Mouse (Mus musculus): ENCODE data around the gene Dnah7a.
"Not testable (repeated sequence)": the region's sequence is repeated elsewhere in the genome, so short reads cannot be mapped to it uniquely, and the experiment has no call there.

Dnah7a gene

GRCm38 (mm10) chr1:53706431-53707361 lies at the start of gene Dnah7a:
Dnah7a (minus strand) TSS chr1:53706784.
- DNase-seq (ENCODE audit: low spot score in 2 of 2), result no peak

- not testable (repeated sequence) for DNase-seq (ENCODE audit: low spot score in 2 of 2)
Measured at GRCm38 (mm10) chr1:53753501-53753900, 46.9 kb upstream of the Dnah7a start.

- DNase-seq (ENCODE audit: low spot score in 2 of 2), result no peak
Measured at GRCm38 (mm10) chr1:53751144-53751543, 44.6 kb upstream of the Dnah7a start.

GRCm38 (mm10) chr1:53750697-53751096 lies 44.1 kb upstream of the Dnah7a start:
- DNase-seq (ENCODE audit: low spot score in 2 of 2), result not testable (repeated sequence)

- DNase-seq (ENCODE audit: low spot score in 2 of 2), result not testable (repeated sequence)
Measured at GRCm38 (mm10) chr1:53749881-53750385, 43.3 kb upstream of the Dnah7a start.

- DNase-seq (ENCODE audit: low spot score in 2 of 2), result no peak
Measured at GRCm38 (mm10) chr1:53748571-53748970, 42.0 kb upstream of the Dnah7a start.

GRCm38 (mm10) chr1:53746001-53746400 lies 39.4 kb upstream of the Dnah7a start:
- DNase-seq (ENCODE audit: low spot score in 2 of 2), result no peak

GRCm38 (mm10) chr1:53741742-53742458 lies 35.3 kb upstream of the Dnah7a start:
- no peak for DNase-seq (ENCODE audit: low spot score in 2 of 2)

GRCm38 (mm10) chr1:53740777-53741336 lies 34.3 kb upstream of the Dnah7a start:
- DNase-seq (ENCODE audit: low spot score in 2 of 2), result no peak

- not testable (repeated sequence) for DNase-seq (ENCODE audit: low spot score in 2 of 2)
Measured at GRCm38 (mm10) chr1:53740077-53740776, 33.6 kb upstream of the Dnah7a start.

- no peak for DNase-seq (ENCODE audit: low spot score in 2 of 2)
Measured at GRCm38 (mm10) chr1:53736583-53736982, 30.0 kb upstream of the Dnah7a start.

- no peak for DNase-seq (ENCODE audit: low spot score in 2 of 2)
Measured at GRCm38 (mm10) chr1:53728489-53729225, 22.1 kb upstream of the Dnah7a start.

- DNase-seq (ENCODE audit: low spot score in 2 of 2), result no peak
Measured at GRCm38 (mm10) chr1:53726883-53727282, 20.3 kb upstream of the Dnah7a start.

- DNase-seq (ENCODE audit: low spot score in 2 of 2), result no peak
Measured at GRCm38 (mm10) chr1:53721353-53721752, 14.8 kb upstream of the Dnah7a start.

GRCm38 (mm10) chr1:53720601-53721351 lies 14.2 kb upstream of the Dnah7a start:
- no peak for DNase-seq (ENCODE audit: low spot score in 2 of 2)

- no peak for DNase-seq (ENCODE audit: low spot score in 2 of 2)
Measured at GRCm38 (mm10) chr1:53715966-53716515, 9.5 kb upstream of the Dnah7a start.

- DNase-seq (ENCODE audit: low spot score in 2 of 2), result no peak
Measured at GRCm38 (mm10) chr1:53715446-53715845, 8.9 kb upstream of the Dnah7a start.

- DNase-seq (ENCODE audit: low spot score in 2 of 2), result not testable (repeated sequence)
Measured at GRCm38 (mm10) chr1:53713383-53713782, 6.8 kb upstream of the Dnah7a start.

- DNase-seq (ENCODE audit: low spot score in 2 of 2), result no peak
Measured at GRCm38 (mm10) chr1:53711069-53711468, 4.5 kb upstream of the Dnah7a start.

- not testable (repeated sequence) for DNase-seq (ENCODE audit: low spot score in 2 of 2)
Measured at GRCm38 (mm10) chr1:53709602-53710001, 3.0 kb upstream of the Dnah7a start.

Data from urinary bladder, postnatal 36 days (tissue).